Comparison of ENCODE assay signal across 13 mouse cellular contexts in genomic region chr13:49504510-49504909, GRCm38 (mm10). TPM values are rescaled to one million over a fixed set of nuclear protein-coding genes. Genes with fewer than 3 reads are reported as not detected.
DNase-seq lines count a peak whose midpoint lies in the region; ATAC-seq and TF ChIP-seq lines count a peak whose summit lies in the region.
"Had no signal": no experiment of that assay in that cellular context is flagged by ENCODE, and none has a peak within 500 bp of the region (broad histone marks: within the 10 kb centered on the region; RNA-seq: fewer than 3 reads in every experiment).

Ecm2 (plus strand) TSS chr13:49504810.

- no peak within 1 kb of the TSS for H3K4me3 ChIP-seq in heart, embryonic 10.5 days
- H3K4me3 ChIP-seq in lung, embryonic 15.5 days, result no peak within 1 kb of the TSS
- no peak within 1 kb of the TSS for H3K4me3 ChIP-seq in heart, embryonic 15.5 days
- no peak within 1 kb of the TSS for H3K4me3 ChIP-seq in limb, embryonic 14.5 days (replicated peaks; ENCODE audit: low read length)
- H3K4me3 ChIP-seq: forebrain, embryonic 13.5 days; hindbrain, embryonic 10.5 days had no signal

- H3K4me2 ChIP-seq in lung, embryonic 15.5 days, result 0 out of 2 replicates have a peak within 1 kb of the TSS, but pooled peaks have one; percentile 2
- peak within 1 kb of the TSS; percentile 20; the same call in 1 of the 2 replicates for H3K4me2 ChIP-seq in heart, embryonic 15.5 days
- peak within 1 kb of the TSS; percentile 18; the same call in 1 of the 2 replicates for H3K4me2 ChIP-seq in limb, embryonic 14.5 days (replicated peaks; ENCODE audit: low read depth, low read length, severe bottlenecking)
- H3K4me2 ChIP-seq: forebrain, embryonic 13.5 days had no signal

- WGBS in heart, embryonic 10.5 days, result 72% methylated on average over 4 of the region's 4 CpGs
- WGBS in lung, embryonic 15.5 days, result 46% methylated on average over 4 of the region's 4 CpGs
- 58% methylated on average over 4 of the region's 4 CpGs for WGBS in heart, embryonic 15.5 days
- 42% methylated on average over 4 of the region's 4 CpGs for WGBS in limb, embryonic 14.5 days

- no peak within 1 kb of the TSS for H3K27ac ChIP-seq in heart, embryonic 10.5 days
- no peak within 1 kb of the TSS for H3K27ac ChIP-seq in lung, embryonic 15.5 days
- H3K27ac ChIP-seq in heart, embryonic 15.5 days, result peak within 1 kb of the TSS; percentile 40
- H3K27ac ChIP-seq in limb, embryonic 14.5 days (replicated peaks; ENCODE audit: low read depth, low read length), result peak within 1 kb of the TSS; percentile 55; the same call in 1 of the 2 replicates
- H3K27ac ChIP-seq: forebrain, embryonic 13.5 days; hindbrain, embryonic 10.5 days had no signal

- no peaks in the 10 kb centered on the region for H3K4me1 ChIP-seq in heart, embryonic 10.5 days
- peaks cover 4% of the 10 kb centered on the region; the same call in 1 of the 2 replicates for H3K4me1 ChIP-seq in lung, embryonic 15.5 days
- H3K4me1 ChIP-seq in heart, embryonic 15.5 days (replicated peaks), result 0 out of 2 replicates have a peak, but pooled peaks cover 3% of the 10 kb centered on the region
- peaks cover 10% of the 10 kb centered on the region for H3K4me1 ChIP-seq in limb, embryonic 14.5 days (ENCODE audit: control insufficient read depth, insufficient read depth, low read length)
- H3K4me1 ChIP-seq: forebrain, embryonic 13.5 days; hindbrain, embryonic 10.5 days had no signal

- no peaks in the 10 kb centered on the region for H3K9me3 ChIP-seq in heart, embryonic 10.5 days
- no peaks in the 10 kb centered on the region for H3K9me3 ChIP-seq in lung, embryonic 15.5 days
- no peaks in the 10 kb centered on the region for H3K9me3 ChIP-seq in heart, embryonic 15.5 days (replicated peaks)
- H3K9me3 ChIP-seq in limb, embryonic 14.5 days (ENCODE audit: control insufficient read depth, low read length), result no peaks in the 10 kb centered on the region
- H3K9me3 ChIP-seq: forebrain, embryonic 13.5 days; hindbrain, embryonic 10.5 days had no signal

- no peak for ATAC-seq in lung, embryonic 15.5 days (ENCODE audit: borderline replicate concordance, extremely low read depth, low FRiP score, low TSS enrichment)
- no peak for ATAC-seq in heart, embryonic 15.5 days (replicated peaks; ENCODE audit: insufficient number of reproducible peaks, insufficient read depth, low FRiP score, low read depth)
- ATAC-seq in limb, embryonic 14.5 days (ENCODE audit: low FRiP score, low read depth), result no peak
- no peak for ATAC-seq in megakaryocyte progenitor cell, adult 5-6 weeks (replicated peaks; ENCODE audit: poor library complexity)
- ATAC-seq: forebrain, embryonic 13.5 days; liver, postnatal 0 days had no signal

- peak; percentile 65 for DNase-seq in heart, adult 8-10 months (ENCODE audit: low spot score)
- DNase-seq in heart, embryonic 10.5 days (ENCODE audit: low spot score), result no peak
- DNase-seq in lung, adult 18-20 months, result no peak
- no peak for DNase-seq in limb, embryonic 14.5 days (ENCODE audit: low spot score)
- DNase-seq: cerebellum, adult 9-11 months; kidney, postnatal 10 days; liver, postnatal 0 days; thymus, postnatal 36 days had no signal

- no peaks in the 10 kb centered on the region for H3K36me3 ChIP-seq in heart, embryonic 10.5 days
- H3K36me3 ChIP-seq in lung, embryonic 15.5 days, result no peaks in the 10 kb centered on the region
- no peaks in the 10 kb centered on the region for H3K36me3 ChIP-seq in heart, embryonic 15.5 days
- H3K36me3 ChIP-seq in limb, embryonic 14.5 days (ENCODE audit: control insufficient read depth, insufficient read depth, low read length), result no peaks in the 10 kb centered on the region
- H3K36me3 ChIP-seq: hindbrain, embryonic 10.5 days had no signal

- H3K27me3 ChIP-seq in heart, embryonic 10.5 days (ENCODE audit: insufficient read depth, poor library complexity, severe bottlenecking), result no peaks in the 10 kb centered on the region
- H3K27me3 ChIP-seq in lung, embryonic 15.5 days, result no peaks in the 10 kb centered on the region
- H3K27me3 ChIP-seq in heart, embryonic 15.5 days, result no peaks in the 10 kb centered on the region
- H3K27me3 ChIP-seq in limb, embryonic 14.5 days (ENCODE audit: control insufficient read depth, insufficient read depth, low read length), result no peaks in the 10 kb centered on the region
- H3K27me3 ChIP-seq: forebrain, embryonic 13.5 days had no signal

- TF ChIP-seq POLR2A in limb, embryonic 14.5 days (IDR thresholded peaks at IDR 0.05; ENCODE audit: borderline replicate concordance, extremely low read depth, insufficient read depth, insufficient read length), result no peak

- H3K9ac ChIP-seq in lung, embryonic 15.5 days, result no peak within 1 kb of the TSS
- no peak within 1 kb of the TSS for H3K9ac ChIP-seq in heart, embryonic 15.5 days
- H3K9ac ChIP-seq in limb, embryonic 14.5 days (ENCODE audit: low read depth, low read length, severe bottlenecking), result 0 out of 2 replicates have a peak within 1 kb of the TSS, but pooled peaks have one; percentile 8
- H3K9ac ChIP-seq: forebrain, embryonic 13.5 days; liver, postnatal 0 days had no signal

RNA-seq across cellular contexts. Expression of gene Ecm2, which starts in this region (rescaled TPM):
- total RNA-seq in heart, adult 8-10 months (2022), result 10 to 100 TPM; 10.8 to 14.2 (median 11.6) TPM
- 0.63 and 0.84 TPM in 2 replicates for polyA plus RNA-seq in heart, embryonic 10.5 days (2016; fragmentation: Nextera tagmentation; extraction: Ambion mirVana)
- 1.3 and 1.6 TPM in 2 replicates for polyA plus RNA-seq in lung, embryonic 15.5 days (2015; fragmentation: Nextera tagmentation; extraction: Ambion mirVana)
- 4.6 and 5.7 TPM in 2 replicates for polyA plus RNA-seq in heart, embryonic 15.5 days (2015; fragmentation: Nextera tagmentation; extraction: Ambion mirVana)
- polyA plus RNA-seq in limb, embryonic 14.5 days (2012; rRNA removed), result 3.4 and 4.6 TPM in 2 replicates
- 2.5 and 2.8 TPM in 2 replicates for polyA plus RNA-seq in limb, embryonic 14.5 days (2014; fragmentation: Nextera tagmentation; extraction: Ambion mirVana)
- total RNA-seq in megakaryocyte progenitor cell, adult 5-6 weeks (2015), result not detected in 2 replicates
- 0.10 and 0.17 TPM in 2 replicates for total RNA-seq in megakaryocyte progenitor cell, adult 5-6 weeks (2017)

Comparison
In these comparisons a context has a peak if more than half of its experiments do, and no peak if none do; other contexts are left out.
1. RNA of gene Ecm2 (total RNA-seq): 10.8 to 14.2 TPM in heart, adult 8-10 months; 0.10 to 0.17 TPM in megakaryocyte progenitor cell, adult 5-6 weeks; every median in the first group is over 10 times any median in the second.
2. H3K27ac ChIP-seq: peak in heart, embryonic 15.5 days (single experiment) and limb, embryonic 14.5 days (single experiment); none in heart, embryonic 10.5 days (single experiment) and lung, embryonic 15.5 days (single experiment).
3. Peak in every context shown above with its lines, with median percentiles within 50 percentile points of each other: H3K4me2 ChIP-seq.